Mouse (Mus musculus) MEL (cell line): ENCODE results near the gene AC109138.7. TPM values are rescaled to one million over a fixed set of nuclear protein-coding genes. Genes with fewer than 3 reads are reported as not detected.

ENCODE experiments used
- DNase-seq: peaks from one replicate; pipeline ENCODE4 v3.0.0; 2011; ENCODE audit warnings: low read depth, low spot score
- H3K27ac ChIP-seq: 2 replicates; pipeline ENCODE4 v1.5.1; 2012; ENCODE audit warnings: low read depth, mild to moderate bottlenecking, control low read depth, low read length, moderate library complexity; ENCODE audit not compliant: control insufficient read depth
- H3K27me3 ChIP-seq, 2 experiments: fragments of 150-350 bp in 1 of 2; sonication (generic) in 1 of 2; 2 replicates each; pipeline ENCODE4 v1.6.1; 2012; ENCODE audit warnings: low read length in 2 of 2, mild to moderate bottlenecking in 2 of 2, improper control_type of control experiment in 1 of 2, moderate library complexity in 1 of 2; ENCODE audit not compliant: insufficient read depth in 2 of 2, control insufficient read depth in 1 of 2
- H3K36me3 ChIP-seq, 2 experiments: 2 replicates each; pipeline ENCODE4 v1.6.1; 2012 to 2014; ENCODE audit warnings: low read length in 2 of 2, improper control_type of control experiment in 1 of 2, inconsistent platforms in 1 of 2, mild to moderate bottlenecking in 1 of 2; ENCODE audit not compliant: insufficient read depth in 2 of 2, control insufficient read depth in 1 of 2
- H3K4me1 ChIP-seq, 2 experiments: fragments of 150-350 bp in 1 of 2; sonication (generic) in 1 of 2; 2 replicates each; pipeline ENCODE4 v1.6.1; 2012; ENCODE audit warnings: low read length in 2 of 2, improper control_type of control experiment in 1 of 2, mild to moderate bottlenecking in 1 of 2; ENCODE audit not compliant: insufficient read depth in 2 of 2, control insufficient read depth in 1 of 2
- H3K4me3 ChIP-seq, 2 experiments: fragments of 150-350 bp in 1 of 2; sonication (generic) in 1 of 2; 2 replicates each; pipeline ENCODE4 v1.5.1; 2012; ENCODE audit warnings: low read depth in 2 of 2, low read length in 2 of 2, mild to moderate bottlenecking in 2 of 2, moderate library complexity in 2 of 2, control low read depth in 1 of 2, improper control_type of control experiment in 1 of 2; ENCODE audit not compliant: control insufficient read depth in 1 of 2, insufficient read depth in 1 of 2
- H3K79me2 ChIP-seq: 2 replicates; pipeline ENCODE4 v1.6.1; 2012; ENCODE audit warnings: mild to moderate bottlenecking, low read length, moderate library complexity; ENCODE audit not compliant: control insufficient read depth, poor library complexity, insufficient read depth
- H3K9ac ChIP-seq: 2 replicates; pipeline ENCODE4 v1.6.1; 2012; ENCODE audit warnings: low read depth, mild to moderate bottlenecking, control low read depth, low read length, moderate library complexity; ENCODE audit not compliant: control insufficient read depth, poor library complexity, severe bottlenecking
- H3K9me3 ChIP-seq: fragments of 150-350 bp; sonication (generic); replicated peaks from 2 replicates; pipeline ENCODE4 v1.6.1; 2012; ENCODE audit warnings: mild to moderate bottlenecking, low read length, improper control_type of control experiment, moderate library complexity; ENCODE audit not compliant: insufficient read depth
- BHLHE40 ChIP-seq: IDR thresholded peaks from 2 replicates; pipeline ENCODE4 v1.6.1; 2012; ENCODE audit warnings: low read depth, mild to moderate bottlenecking, inconsistent platforms, low read length, improper control_type of control experiment, borderline replicate concordance
- CHD1 ChIP-seq: IDR thresholded peaks from 2 replicates; pipeline ENCODE4 v1.6.1; 2012; ENCODE audit warnings: low read depth, mild to moderate bottlenecking, inconsistent platforms, low read length, improper control_type of control experiment
- CTCF ChIP-seq, 3 experiments: IDR thresholded peaks in 2 of 3; conservative IDR thresholded peaks in 1 of 3; 2 replicates each; pipeline ENCODE4 v1.5.1; 2011 to 2012; ENCODE audit warnings: low read length in 3 of 3, low read depth in 2 of 3, mild to moderate bottlenecking in 2 of 3, improper control_type of control experiment in 1 of 3, inconsistent platforms in 1 of 3, mixed read lengths in 1 of 3, moderate library complexity in 1 of 3; ENCODE audit not compliant: control insufficient read depth in 1 of 3, insufficient read depth in 1 of 3, poor library complexity in 1 of 3, severe bottlenecking in 1 of 3
- EP300 ChIP-seq, 2 experiments: IDR thresholded peaks; 2 replicates each; pipeline ENCODE4 v1.6.1; 2011; ENCODE audit warnings: improper control_type of control experiment in 2 of 2, low read length in 2 of 2, low read depth in 1 of 2, mild to moderate bottlenecking in 1 of 2
- ETS1 ChIP-seq: IDR thresholded peaks from 2 replicates; pipeline ENCODE4 v1.6.1; 2012; ENCODE audit warnings: low read depth, mild to moderate bottlenecking, inconsistent platforms, low read length, improper control_type of control experiment, moderate library complexity
- GABPA ChIP-seq: IDR thresholded peaks from 2 replicates; pipeline ENCODE4 v1.6.1; 2012; ENCODE audit warnings: low read depth, mild to moderate bottlenecking, inconsistent platforms, low read length, improper control_type of control experiment, moderate library complexity
- HCFC1 ChIP-seq: IDR thresholded peaks from 2 replicates; pipeline ENCODE4 v1.6.1; 2012; ENCODE audit warnings: low read depth, mild to moderate bottlenecking, inconsistent platforms, low read length, improper control_type of control experiment, moderate library complexity
- JUND ChIP-seq: IDR thresholded peaks from 2 replicates; pipeline ENCODE4 v1.6.1; 2011; ENCODE audit warnings: low read depth, mild to moderate bottlenecking, improper control_type of control experiment, low read length
- MAFK ChIP-seq: IDR thresholded peaks from 2 replicates; pipeline ENCODE4 v1.6.1; 2011; ENCODE audit warnings: low read depth, mild to moderate bottlenecking, low read length, improper control_type of control experiment, borderline replicate concordance
- MAX ChIP-seq: IDR thresholded peaks from 2 replicates; pipeline ENCODE4 v1.6.1; 2011; ENCODE audit warnings: low read length, improper control_type of control experiment
- MYC ChIP-seq: IDR thresholded peaks from 2 replicates; pipeline ENCODE4 v1.6.1; 2011; ENCODE audit warnings: low read depth, mild to moderate bottlenecking, low read length, improper control_type of control experiment, moderate library complexity
- POLR2A ChIP-seq, 2 experiments: IDR thresholded peaks; 2 replicates each; pipeline ENCODE4 v1.6.1; 2011 to 2012; ENCODE audit warnings: low read length in 2 of 2, mild to moderate bottlenecking in 2 of 2, control low read depth in 1 of 2, improper control_type of control experiment in 1 of 2, low read depth in 1 of 2, moderate library complexity in 1 of 2; ENCODE audit not compliant: control insufficient read depth in 1 of 2, insufficient read depth in 1 of 2, poor library complexity in 1 of 2
- RAD21 ChIP-seq: IDR thresholded peaks from 2 replicates; pipeline ENCODE4 v1.6.1; 2011; ENCODE audit warnings: mild to moderate bottlenecking, low read depth, low read length, improper control_type of control experiment
- TBP ChIP-seq: IDR thresholded peaks from 2 replicates; pipeline ENCODE4 v1.8.0; 2011; ENCODE audit warnings: low read depth, low read length, improper control_type of control experiment
- UBTF ChIP-seq: IDR thresholded peaks from 2 replicates; pipeline ENCODE4 v1.6.1; 2012; ENCODE audit warnings: low read depth, mild to moderate bottlenecking, inconsistent platforms, low read length, improper control_type of control experiment, moderate library complexity, borderline replicate concordance; ENCODE audit not compliant: insufficient read depth
- ZC3H11A ChIP-seq: IDR thresholded peaks from 2 replicates; pipeline ENCODE4 v1.6.1; 2012; ENCODE audit warnings: low read depth, mild to moderate bottlenecking, inconsistent platforms, low read length, improper control_type of control experiment
- ZKSCAN1 ChIP-seq: IDR thresholded peaks from 2 replicates; pipeline ENCODE4 v1.6.1; 2012; ENCODE audit warnings: low read depth, mild to moderate bottlenecking, inconsistent platforms, low read length, improper control_type of control experiment, moderate library complexity
- ZMIZ1 ChIP-seq: IDR thresholded peaks from 2 replicates; pipeline ENCODE4 v1.6.1; 2012; ENCODE audit warnings: low read depth, mild to moderate bottlenecking, inconsistent platforms, low read length, improper control_type of control experiment, moderate library complexity
- polyA plus RNA-seq, 2 experiments: library from polyadenylated mRNA; stranded (reverse) in 1 of 2; unstranded in 1 of 2; fragments of >175 nt in 1 of 2; fragments of >200 nt in 1 of 2; gene quantifications; 2 replicates each; pipeline versions ENCODE4 v1.2.1 to v1.2.4; 2012; ENCODE audit warnings: low replicate concordance in 2 of 2, low read depth in 1 of 2; ENCODE audit not compliant: insufficient read length in 2 of 2, insufficient read depth in 1 of 2, missing spikeins in 1 of 2
- total RNA-seq: library from RNA; depleted of rRNA; stranded (reverse); fragments of 300-350 nt; gene quantifications from 2 replicates; pipeline ENCODE4 v1.2.3, GENCODE M21; 2012

AC109138.7 gene
- total and polyA plus RNA-seq, 3 experiments: not detected

GRCm38 (mm10) chr19:4201291-4201909, 12.8 kb upstream of the AC109138.7 start, which contains the start of gene Rad9a (continued):
- no peak for TF ChIP-seq CHD1
- TF ChIP-seq MAX: peak; percentile 98
- peak; percentile 75 for TF ChIP-seq ETS1

- Histone ChIP-seq H3K27ac (peak overlapping the region; percentile 32; the same call in 1 of the 2 replicates), H3K4me3 (peak overlapping the region; percentile 55 to 82)
Measured at GRCm38 (mm10) chr19:4202149-4202548, 12.0 kb upstream of the AC109138.7 start.

GRCm38 (mm10) chr19:4203148-4203547, 11.0 kb upstream of the AC109138.7 start:
- Histone ChIP-seq H3K4me1 (peaks cover 6 to 34% of the 10 kb centered on the region in 2 experiments), H3K36me3 (peaks cover 0 to 22% of the 10 kb centered on the region in 2 experiments; a peak in 2 of 4 replicates), H3K79me2 (peaks cover 16% of the 10 kb centered on the region), H3K27ac (peak overlapping the region; percentile 74), H3K9me3 (no peaks in the 10 kb centered on the region), H3K9ac (peak overlapping the region; percentile 58), H3K4me3 (peak overlapping the region; percentile 38 to 41), H3K27me3 (no peaks in the 10 kb centered on the region)
- peak; percentile 67 for DNase-seq
- no peak for TF ChIP-seq MAFK
- TF ChIP-seq CHD1: no peak
- TF ChIP-seq ZMIZ1: no peak
- 0 out of 2 replicates have a peak, but pooled peaks have one; percentile 56 for TF ChIP-seq MYC
- peak; percentile 94 for TF ChIP-seq TBP
- peak; percentile 41 for TF ChIP-seq RAD21
- peak; percentile 27; the same call in 1 of the 2 replicates for TF ChIP-seq ZC3H11A
- TF ChIP-seq HCFC1: 0 out of 2 replicates have a peak, but pooled peaks have one; percentile 19
- peak in 2 of 3 experiments; percentile 10 to 42; a peak in 2 of 6 replicates for TF ChIP-seq CTCF (IDR thresholded peaks at IDR 0.05 in 2 of 3, conservative IDR thresholded peaks at IDR 0.05 in 1 of 3; ENCODE audit: control insufficient read depth in 1 of 3, insufficient read depth in 1 of 3, low read depth in 2 of 3, low read length in 3 of 3, poor library complexity in 1 of 3, severe bottlenecking in 1 of 3)

More at GRCm38 (mm10) chr19:4202149-4202548, 12.0 kb upstream of the AC109138.7 start:
- Histone ChIP-seq H3K9me3 (no peaks in the 10 kb centered on the region), H3K4me1 (peaks cover 6 to 34% of the 10 kb centered on the region in 2 experiments), H3K79me2 (peaks cover 16% of the 10 kb centered on the region), H3K36me3 (peaks cover 0 to 22% of the 10 kb centered on the region in 2 experiments; a peak in 2 of 4 replicates)
- DNase-seq: no peak
- TF ChIP-seq POLR2A (IDR thresholded peaks at IDR 0.05; ENCODE audit: control insufficient read depth in 1 of 2, insufficient read depth in 1 of 2, low read depth in 1 of 2, low read length in 2 of 2, poor library complexity in 1 of 2) (0 out of 4 replicates have a peak, but pooled peaks of 1 of the 2 experiments have one; percentile 5), EP300 (IDR thresholded peaks at IDR 0.05; ENCODE audit: low read depth in 1 of 2, low read length in 2 of 2) (no peak), RAD21 (no peak), UBTF (no peak), ZKSCAN1 (no peak), GABPA (no peak), BHLHE40 (no peak), JUND (no peak)
- TF ChIP-seq, all 39 proteins: peak for 1
- Histone ChIP-seq H3K27me3 (no peaks in the 10 kb centered on the region), H3K9ac (peak overlapping the region; percentile 70)
